Mouse (Mus musculus): ENCODE results near the gene Odf4. TPM values are rescaled to one million over a fixed set of nuclear protein-coding genes. Genes with fewer than 3 reads are reported as not detected.
"Not testable (repeated sequence)": the region's sequence is repeated elsewhere in the genome, so short reads cannot be mapped to it uniquely, and the experiment has no call there.

Odf4 gene
- polyA plus RNA-seq, 2 experiments, result not detected

GRCm38 (mm10) chr11:68940516-68940915 is 13.6 kb upstream of the Odf4 start:
- Histone ChIP-seq H3K4me2 (replicated peaks; ENCODE audit: low read depth, low read length, severe bottlenecking) (peak overlapping the region; percentile 65), H3K4me1 (ENCODE audit: control insufficient read depth, insufficient read depth, low read length) (peaks cover 7% of the 10 kb centered on the region), H3K9me3 (ENCODE audit: control insufficient read depth, low read length) (no peaks in the 10 kb centered on the region), H3K36me3 (ENCODE audit: control insufficient read depth, insufficient read depth, low read length) (no peaks in the 10 kb centered on the region), H3K27ac (replicated peaks; ENCODE audit: low read depth, low read length) (0 out of 2 replicates have a peak overlapping the region, but pooled peaks have one; percentile 44), H3K9ac (ENCODE audit: low read depth, low read length, severe bottlenecking) (peak overlapping the region; percentile 57), H3K4me3 (replicated peaks; ENCODE audit: low read length) (peak overlapping the region; percentile 53), H3K27me3 (ENCODE audit: control insufficient read depth, insufficient read depth, low read length) (no peaks in the 10 kb centered on the region)
- no peak for ATAC-seq (ENCODE audit: low FRiP score, low read depth)
- no peak for TF ChIP-seq POLR2A (IDR thresholded peaks at IDR 0.05; ENCODE audit: borderline replicate concordance, extremely low read depth, insufficient read depth, insufficient read length)
- 50% methylated on average over 4 of the region's 4 CpGs for WGBS
- DNase-seq (ENCODE audit: low spot score), result no peak

DNA sequence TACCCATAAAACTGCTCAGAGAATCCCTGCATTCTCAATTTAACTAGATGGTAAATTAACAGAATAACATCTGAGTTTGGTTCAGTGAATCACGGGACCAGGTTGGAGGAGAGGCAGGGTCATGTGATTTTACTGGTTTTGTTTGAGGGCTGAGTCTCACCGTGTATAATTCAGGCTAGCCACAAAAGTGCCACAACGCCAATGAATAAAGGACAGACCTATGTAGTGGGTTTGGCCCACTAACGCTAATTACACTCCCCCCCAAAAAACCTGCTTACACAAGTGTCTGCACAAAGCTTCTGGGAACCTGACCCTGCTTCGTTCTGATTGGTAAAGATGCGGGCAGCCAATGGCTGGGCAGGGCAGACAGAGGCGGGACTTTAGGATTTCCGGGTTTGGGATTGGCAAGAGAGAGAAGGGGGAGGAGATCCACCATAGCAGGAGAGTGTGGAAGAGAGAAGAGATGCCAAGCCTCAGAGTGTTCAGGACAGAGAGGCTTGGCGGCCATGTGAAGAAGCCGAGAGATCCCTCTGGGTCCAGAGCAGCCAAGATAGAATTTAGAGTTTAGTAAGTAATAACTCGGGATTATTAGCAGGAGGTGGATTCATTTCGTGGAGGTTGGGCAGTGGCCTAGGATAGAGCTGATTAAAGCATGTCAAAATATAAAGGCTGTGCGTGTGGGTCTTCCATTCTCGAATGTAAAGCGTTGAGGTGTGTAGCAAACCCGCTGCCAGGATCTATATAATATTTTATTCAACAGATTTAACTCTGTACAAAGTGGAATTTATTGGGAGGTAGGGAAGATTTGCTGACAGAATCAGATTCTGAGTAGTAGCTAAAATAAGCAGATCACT is 12.8 kb upstream of the Odf4 start:
- TF ChIP-seq POLR2A (IDR thresholded peaks at IDR 0.05; ENCODE audit: borderline replicate concordance, extremely low read depth, insufficient read depth, insufficient read length), result peak; percentile 85; the same call in 1 of the 2 replicates
- peak overlapping the region; percentile 53 for H3K4me3 ChIP-seq (replicated peaks; ENCODE audit: low read length)
- peak overlapping the region; percentile 57 for H3K9ac ChIP-seq (ENCODE audit: low read depth, low read length, severe bottlenecking)
- peak; percentile 93 for DNase-seq (ENCODE audit: low spot score)
- peak overlapping the region; percentile 65 for H3K4me2 ChIP-seq (replicated peaks; ENCODE audit: low read depth, low read length, severe bottlenecking)
- no peaks in the 10 kb centered on the region for H3K36me3 ChIP-seq (ENCODE audit: control insufficient read depth, insufficient read depth, low read length)
- peak overlapping the region; percentile 44; the same call in 1 of the 2 replicates for H3K27ac ChIP-seq (replicated peaks; ENCODE audit: low read depth, low read length)
- WGBS, result 1% methylated on average over 16 of the region's 16 CpGs
- peaks cover 7% of the 10 kb centered on the region for H3K4me1 ChIP-seq (ENCODE audit: control insufficient read depth, insufficient read depth, low read length)
- no peaks in the 10 kb centered on the region for H3K9me3 ChIP-seq (ENCODE audit: control insufficient read depth, low read length)
- H3K27me3 ChIP-seq (ENCODE audit: control insufficient read depth, insufficient read depth, low read length), result no peaks in the 10 kb centered on the region
- ATAC-seq (ENCODE audit: low FRiP score, low read depth), result peak; percentile 99

DNA sequence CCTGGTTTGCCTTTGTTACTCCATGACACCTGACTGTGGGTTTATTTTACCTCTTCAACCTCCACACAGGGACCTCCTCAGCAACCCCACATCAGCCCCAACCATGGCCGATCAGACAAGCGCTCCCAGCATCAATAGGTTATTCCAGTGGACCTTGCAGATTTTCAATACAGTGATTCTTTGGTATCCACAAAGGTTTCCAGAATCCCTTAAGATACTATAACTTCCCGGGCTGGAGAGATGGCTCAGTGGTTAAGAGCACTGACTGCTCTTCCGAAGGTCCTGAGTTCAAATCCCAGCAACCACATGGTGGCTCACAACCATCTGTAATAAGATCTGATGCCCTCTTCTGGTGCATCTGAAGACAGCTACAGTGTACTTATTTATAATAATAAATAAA is 10.1 kb upstream of the Odf4 start:
- not testable (repeated sequence) for H3K27me3 ChIP-seq (ENCODE audit: control insufficient read depth, insufficient read depth, low read length); DNase-seq (ENCODE audit: low spot score); ATAC-seq (ENCODE audit: low FRiP score, low read depth); H3K4me3 ChIP-seq (replicated peaks; ENCODE audit: low read length); H3K9me3 ChIP-seq (ENCODE audit: control insufficient read depth, low read length); H3K9ac ChIP-seq (ENCODE audit: low read depth, low read length, severe bottlenecking); H3K4me2 ChIP-seq (replicated peaks; ENCODE audit: low read depth, low read length, severe bottlenecking); H3K27ac ChIP-seq (replicated peaks; ENCODE audit: low read depth, low read length); H3K36me3 ChIP-seq (ENCODE audit: control insufficient read depth, insufficient read depth, low read length); H3K4me1 ChIP-seq (ENCODE audit: control insufficient read depth, insufficient read depth, low read length)
- 85% methylated on average over 4 of the region's 4 CpGs for WGBS

DNA sequence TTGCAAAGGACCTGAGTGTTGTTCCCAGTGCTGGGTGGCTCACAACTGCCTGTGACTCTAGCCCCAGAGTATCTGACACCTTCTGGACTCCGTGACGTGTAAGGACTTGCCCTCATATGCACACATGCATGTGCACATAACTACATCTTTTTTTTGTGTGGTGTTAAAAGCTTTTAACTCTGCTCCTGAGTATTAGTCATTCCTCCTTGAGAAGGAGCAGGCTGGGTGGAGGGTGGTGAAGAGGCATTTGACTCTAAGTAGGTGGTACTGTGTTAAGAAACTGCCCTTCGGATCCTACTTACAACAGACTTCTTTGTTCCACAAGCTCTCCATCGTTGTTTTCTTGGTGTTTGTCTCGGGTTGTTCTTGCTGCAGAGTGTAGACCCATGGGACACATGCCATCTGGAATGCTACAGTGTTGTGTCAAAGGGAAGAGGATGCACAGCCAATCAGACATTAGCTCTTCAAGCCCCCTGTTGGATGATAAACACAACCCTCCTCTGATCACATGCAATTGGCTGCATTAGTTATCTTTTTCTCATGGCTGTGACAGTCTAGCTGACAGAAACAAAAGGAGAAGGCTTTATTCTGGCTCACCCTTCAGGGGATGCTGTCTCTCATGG is 7.1 kb upstream of the Odf4 start:
- H3K27ac ChIP-seq (replicated peaks; ENCODE audit: low read depth, low read length), result no peak overlapping the region
- no peak for DNase-seq (ENCODE audit: low spot score)
- H3K4me1 ChIP-seq (ENCODE audit: control insufficient read depth, insufficient read depth, low read length), result no peaks in the 10 kb centered on the region
- no peaks in the 10 kb centered on the region for H3K27me3 ChIP-seq (ENCODE audit: control insufficient read depth, insufficient read depth, low read length)
- no peak overlapping the region for H3K4me2 ChIP-seq (replicated peaks; ENCODE audit: low read depth, low read length, severe bottlenecking)
- H3K9ac ChIP-seq (ENCODE audit: low read depth, low read length, severe bottlenecking), result no peak overlapping the region
- no peak for TF ChIP-seq POLR2A (IDR thresholded peaks at IDR 0.05; ENCODE audit: borderline replicate concordance, extremely low read depth, insufficient read depth, insufficient read length)
- WGBS, result 79% methylated on average over 5 of the region's 5 CpGs
- no peaks in the 10 kb centered on the region for H3K36me3 ChIP-seq (ENCODE audit: control insufficient read depth, insufficient read depth, low read length)
- H3K9me3 ChIP-seq (ENCODE audit: control insufficient read depth, low read length), result no peaks in the 10 kb centered on the region
- H3K4me3 ChIP-seq (replicated peaks; ENCODE audit: low read length), result no peak overlapping the region
- no peak for ATAC-seq (ENCODE audit: low FRiP score, low read depth)

- TF ChIP-seq POLR2A (IDR thresholded peaks at IDR 0.05; ENCODE audit: borderline replicate concordance, extremely low read depth, insufficient read depth, insufficient read length), result no peak
- no peak for ATAC-seq (ENCODE audit: low FRiP score, low read depth)
- H3K4me2 ChIP-seq (replicated peaks; ENCODE audit: low read depth, low read length, severe bottlenecking), result no peak overlapping the region
- H3K4me1 ChIP-seq (ENCODE audit: control insufficient read depth, insufficient read depth, low read length), result no peaks in the 10 kb centered on the region
- H3K27me3 ChIP-seq (ENCODE audit: control insufficient read depth, insufficient read depth, low read length), result no peaks in the 10 kb centered on the region
- H3K9ac ChIP-seq (ENCODE audit: low read depth, low read length, severe bottlenecking), result no peak overlapping the region
- no peaks in the 10 kb centered on the region for H3K9me3 ChIP-seq (ENCODE audit: control insufficient read depth, low read length)
- H3K27ac ChIP-seq (replicated peaks; ENCODE audit: low read depth, low read length), result no peak overlapping the region
- DNase-seq (ENCODE audit: low spot score), result no peak
- no peaks in the 10 kb centered on the region for H3K36me3 ChIP-seq (ENCODE audit: control insufficient read depth, insufficient read depth, low read length)
- H3K4me3 ChIP-seq (replicated peaks; ENCODE audit: low read length), result no peak overlapping the region
- 81% methylated on average over 6 of the region's 6 CpGs for WGBS
These were observed 3.1 kb upstream of the Odf4 start for GRCm38 (mm10) chr11:68929947-68930346.

Measured in limb, embryonic 14.5 days (tissue).